Comparison of ENCODE assay signal across 8 mouse cellular contexts in genomic region chr1:161247643-161248580, GRCm38 (mm10). TPM values are rescaled to one million over a fixed set of nuclear protein-coding genes. Genes with fewer than 3 reads are reported as not detected.
DNase-seq lines count a peak whose midpoint lies in the region; ATAC-seq lines count a peak whose summit lies in the region.

No protein-coding gene starts in this region.

- no peak overlapping the region for H3K27ac ChIP-seq in heart, embryonic 11.5 days (ENCODE audit: low read depth, low read length)
- no peak overlapping the region for H3K27ac ChIP-seq in heart, embryonic 15.5 days
- no peak overlapping the region for H3K27ac ChIP-seq in limb, embryonic 12.5 days

- H3K27me3 ChIP-seq in heart, embryonic 11.5 days (ENCODE audit: control insufficient read depth, insufficient read depth, low read length): no peaks in the 10 kb centered on the region
- no peaks in the 10 kb centered on the region for H3K27me3 ChIP-seq in heart, embryonic 15.5 days
- no peaks in the 10 kb centered on the region for H3K27me3 ChIP-seq in limb, embryonic 12.5 days

- peaks cover 20% of the 10 kb centered on the region for H3K36me3 ChIP-seq in heart, embryonic 11.5 days (ENCODE audit: control insufficient read depth, insufficient read depth, low read length)
- H3K36me3 ChIP-seq in heart, embryonic 15.5 days: peaks cover 31% of the 10 kb centered on the region
- peaks cover 43% of the 10 kb centered on the region for H3K36me3 ChIP-seq in limb, embryonic 12.5 days

- H3K4me1 ChIP-seq in heart, embryonic 11.5 days (ENCODE audit: control insufficient read depth, insufficient read depth, low read length): peaks cover 17% of the 10 kb centered on the region
- peaks cover 33% of the 10 kb centered on the region for H3K4me1 ChIP-seq in heart, embryonic 15.5 days (replicated peaks)
- H3K4me1 ChIP-seq in limb, embryonic 12.5 days (replicated peaks): peaks cover 30% of the 10 kb centered on the region

- ATAC-seq in heart, embryonic 11.5 days (replicated peaks; ENCODE audit: insufficient number of reproducible peaks, low FRiP score, low TSS enrichment): no peak
- ATAC-seq in heart, embryonic 15.5 days (replicated peaks; ENCODE audit: insufficient number of reproducible peaks, insufficient read depth, low FRiP score, low read depth): no peak
- no peak for ATAC-seq in limb, embryonic 12.5 days (ENCODE audit: insufficient number of reproducible peaks, insufficient read depth, low FRiP score, low TSS enrichment, low read depth)
- no peak for ATAC-seq in megakaryocyte progenitor cell, adult 5-6 weeks (replicated peaks; ENCODE audit: poor library complexity)

- H3K4me3 ChIP-seq in heart, embryonic 11.5 days (ENCODE audit: low read depth, low read length): peak overlapping the region; percentile 2; the same call in 1 of the 2 replicates
- 0 out of 2 replicates have a peak overlapping the region, but pooled peaks have one; percentile 88 for H3K4me3 ChIP-seq in heart, embryonic 15.5 days
- H3K4me3 ChIP-seq in limb, embryonic 12.5 days (replicated peaks): no peak overlapping the region

- H3K4me2 ChIP-seq in heart, embryonic 11.5 days: peak overlapping the region; percentile 85
- H3K4me2 ChIP-seq in heart, embryonic 15.5 days: peak overlapping the region; percentile 77; the same call in 1 of the 2 replicates
- peak overlapping the region; percentile 82 for H3K4me2 ChIP-seq in limb, embryonic 12.5 days

- intact Hi-C loops in heart, postnatal 14 days (cut with DNase I): no loop called here

- H3K9ac ChIP-seq in heart, embryonic 11.5 days (ENCODE audit: low read depth, low read length): no peak overlapping the region
- H3K9ac ChIP-seq in heart, embryonic 15.5 days: no peak overlapping the region
- no peak overlapping the region for H3K9ac ChIP-seq in limb, embryonic 12.5 days (replicated peaks)

- WGBS in heart, embryonic 11.5 days (ENCODE audit: insufficient replicate concordance): 83% methylated on average over 11 of the region's 11 CpGs
- 73% methylated on average over 11 of the region's 11 CpGs for WGBS in heart, embryonic 15.5 days
- 81% methylated on average over 11 of the region's 11 CpGs for WGBS in limb, embryonic 12.5 days

- H3K9me3 ChIP-seq in heart, embryonic 11.5 days (replicated peaks; ENCODE audit: control insufficient read depth, low read length): no peaks in the 10 kb centered on the region
- no peaks in the 10 kb centered on the region for H3K9me3 ChIP-seq in heart, embryonic 15.5 days (replicated peaks)
- no peaks in the 10 kb centered on the region for H3K9me3 ChIP-seq in limb, embryonic 12.5 days

- DNase-seq in heart, postnatal 14 days: no peak
- peak; percentile 83 for DNase-seq in ZHBTc4 (ENCODE audit: low read depth, low spot score)
- no peak for DNase-seq in spleen, postnatal 10 days (ENCODE audit: low spot score in 2 of 2)
- no peak for DNase-seq in thymus, adult 18-20 months

RNA-seq across cellular contexts. Expression of gene Prdx6, which starts 3.1 kb away (rescaled TPM):
- 446 and 456 TPM in 2 replicates for polyA plus RNA-seq in heart, embryonic 11.5 days (2014; fragmentation: Nextera tagmentation; extraction: Ambion mirVana)
- total RNA-seq in heart, postnatal 14 days (2021): 100 to 1,000 TPM; 208 to 228 TPM
- polyA plus RNA-seq in heart, embryonic 15.5 days (2015; fragmentation: Nextera tagmentation; extraction: Ambion mirVana): 302 and 315 TPM in 2 replicates
- polyA plus RNA-seq in limb, embryonic 12.5 days (2016; fragmentation: Nextera tagmentation; extraction: Ambion mirVana): 499 and 503 TPM in 2 replicates
- 292 and 298 TPM in 2 replicates for total RNA-seq in megakaryocyte progenitor cell, adult 5-6 weeks (2015)
- total RNA-seq in megakaryocyte progenitor cell, adult 5-6 weeks (2017): 334 and 393 TPM in 2 replicates
